Mouse (Mus musculus) T-helper 2 cell (primary cell): ENCODE measurements around the gene Syne2.
"Not testable (repeated sequence)": the region's sequence is repeated elsewhere in the genome, so short reads cannot be mapped to it uniquely, and the experiment has no call there.

Experiments used
- in situ Hi-C: fragments of 300-600 bp; cut with MboI, MseI; formaldehyde crosslinking; loops from one replicate; pipeline ENCODE4 v1.15.1; 2025; ENCODE audit warnings: high pct_unique_total_duplicates

Gene Syne2

DNA sequence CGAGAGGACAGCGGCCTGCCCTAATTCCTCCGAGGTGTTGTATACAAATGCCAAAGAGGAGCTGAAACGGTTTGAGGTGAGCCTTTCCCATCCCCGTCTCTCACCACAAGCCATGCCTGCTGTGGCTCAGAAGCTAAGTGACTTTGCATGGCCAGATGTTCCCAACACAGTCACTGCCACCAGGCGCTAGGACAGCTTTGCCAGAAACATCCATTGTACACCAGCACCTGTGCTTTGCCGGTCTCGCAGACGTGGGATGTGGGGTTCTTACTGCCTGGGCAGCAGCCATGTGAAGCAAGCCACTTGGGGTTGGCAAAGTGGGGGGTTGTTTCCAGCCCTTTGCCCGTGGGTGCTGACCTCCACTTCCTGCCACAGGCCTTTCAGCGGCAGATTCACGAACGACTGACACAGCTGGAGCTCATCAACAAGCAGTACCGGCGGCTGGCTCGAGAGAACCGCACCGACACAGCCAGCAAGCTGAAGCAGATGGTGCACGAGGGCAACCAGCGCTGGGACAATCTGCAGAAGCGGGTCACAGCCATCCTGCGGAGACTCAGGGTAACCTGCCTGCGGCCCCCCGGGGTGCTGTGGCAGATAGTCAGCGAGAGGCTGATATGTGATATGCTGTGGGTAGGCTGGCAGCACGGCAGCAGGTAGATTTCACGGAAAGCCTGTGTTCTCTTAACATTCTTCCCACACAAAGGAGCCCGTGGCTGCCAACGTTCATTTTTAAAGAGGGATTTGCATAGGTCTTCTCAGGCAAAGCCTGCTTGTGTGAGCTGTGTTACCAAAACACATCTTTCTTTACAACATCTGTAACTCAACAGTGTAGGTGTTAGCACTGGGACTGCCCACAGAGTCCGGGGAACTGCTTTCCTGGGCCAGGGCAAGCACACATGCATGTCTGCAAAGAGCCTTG lies 277.4 kb downstream of the Syne2 start:
- in situ Hi-C loops = no loop called here

DNA sequence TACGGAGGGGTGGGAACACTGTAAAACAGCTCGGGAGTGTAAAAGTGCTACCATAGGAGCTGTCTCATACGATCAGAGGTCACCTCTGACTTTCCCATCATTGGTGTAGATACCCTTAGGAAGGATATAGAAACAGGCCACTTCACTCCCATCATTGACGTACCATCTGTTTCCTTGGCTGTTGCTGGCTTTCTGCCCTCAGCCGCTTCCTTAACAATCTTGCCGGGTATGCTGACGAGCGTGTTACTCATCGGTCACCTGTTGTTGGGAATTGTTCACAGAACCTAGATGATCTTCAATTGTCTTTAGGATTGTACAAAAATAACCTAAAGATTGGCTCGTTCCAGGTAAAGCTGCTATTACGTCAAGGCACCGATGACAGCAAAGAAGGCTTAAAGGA lies 284.7 kb downstream of the Syne2 start:
- in situ Hi-C loops = no loop called here

- in situ Hi-C loops = no loop called here
Observed at GRCm38 (mm10) chr12:76104596-76105351, 286.8 kb downstream of the Syne2 start.

DNA sequence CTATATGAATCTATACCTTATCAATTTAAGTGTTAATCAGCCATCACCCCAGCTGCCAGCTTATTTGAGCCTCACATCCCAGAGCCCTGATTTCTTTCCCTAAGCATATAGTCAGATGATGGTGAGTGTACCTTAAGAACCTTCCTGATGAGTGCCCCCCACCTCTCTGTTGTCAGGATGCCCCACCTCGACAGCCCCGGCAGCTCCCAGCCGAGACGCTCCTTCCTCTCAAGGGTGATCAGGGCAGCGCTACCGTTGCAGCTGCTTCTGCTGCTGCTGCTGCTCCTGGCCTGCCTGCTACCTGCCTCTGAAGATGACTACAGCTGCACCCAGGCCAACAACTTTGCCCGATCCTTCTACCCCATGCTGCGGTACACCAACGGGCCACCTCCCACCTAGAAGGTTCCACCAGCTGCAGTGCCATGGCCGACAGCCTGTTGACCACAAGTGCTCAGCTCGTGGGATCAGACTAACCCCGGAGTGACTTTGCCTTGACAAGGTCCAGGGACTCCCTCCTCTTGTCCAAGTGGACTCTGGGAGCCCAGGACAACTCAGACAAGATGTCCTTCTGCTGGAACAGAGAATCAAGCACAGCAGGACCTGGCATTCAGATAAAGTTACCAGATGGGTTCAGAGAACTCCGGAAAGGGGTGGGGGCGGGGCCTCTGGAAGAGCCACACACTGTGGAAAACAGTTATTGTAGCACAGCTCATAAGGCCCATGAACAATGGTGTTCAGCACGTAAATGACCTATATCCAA lies 291.9 kb downstream of the Syne2 start:
- in situ Hi-C loops = no loop called here

GRCm38 (mm10) chr12:76111046-76111445 lies 293.1 kb downstream of the Syne2 start:
- in situ Hi-C loops = no loop called here

- in situ Hi-C loops = no loop called here
Observed at GRCm38 (mm10) chr12:76116577-76116976, 298.6 kb downstream of the Syne2 start.

DNA sequence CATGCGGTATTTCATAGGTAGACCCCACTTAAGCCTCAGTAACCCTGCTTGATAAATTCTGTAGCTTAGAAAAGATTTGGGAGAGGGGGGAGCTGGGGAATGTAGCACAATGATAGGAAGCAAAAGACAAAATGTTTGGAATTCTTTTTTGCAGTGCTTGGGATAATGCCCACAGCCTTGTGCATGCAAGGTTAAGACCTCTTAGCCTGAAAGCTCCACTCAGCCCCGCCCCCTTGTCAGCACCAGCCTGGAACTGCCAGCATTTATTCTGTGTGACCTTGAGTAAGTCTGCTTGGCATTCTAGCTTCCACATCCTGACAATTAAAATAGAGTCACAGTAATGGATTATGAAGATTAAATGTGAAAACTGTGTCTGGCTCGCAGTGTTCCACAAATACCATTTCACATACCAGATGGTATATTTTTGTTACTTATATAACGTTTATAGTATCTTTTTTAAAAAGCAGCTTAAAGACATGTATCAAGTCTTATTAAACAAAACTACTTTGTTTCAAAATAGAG lies 299.8 kb downstream of the Syne2 start:
- in situ Hi-C loops = no loop called here

DNA sequence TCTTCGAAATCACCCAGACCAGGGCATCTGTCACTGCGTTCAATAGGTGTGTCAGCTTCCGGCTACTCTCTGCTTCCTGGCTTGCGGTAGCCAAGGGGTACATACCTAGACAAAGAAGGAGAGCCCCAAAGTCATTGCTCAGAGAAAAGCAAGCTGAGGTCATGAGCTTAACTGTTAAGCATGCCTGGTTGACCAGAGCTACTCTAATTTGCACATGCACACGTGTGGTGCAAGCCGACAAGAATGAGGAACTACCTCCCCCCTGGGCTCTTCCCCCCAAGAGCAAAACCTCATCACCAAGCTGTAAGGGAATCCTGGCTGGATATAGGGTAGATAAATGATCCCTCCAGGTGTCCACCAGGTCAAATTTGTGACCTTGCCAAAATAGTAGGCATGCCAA lies 305.3 kb downstream of the Syne2 start:
- in situ Hi-C loops = no loop called here

- in situ Hi-C loops = loop anchor here (5.0 kb wide), 1 partner anchor 116 kb away; no protein-coding TSS in a partner anchor
Observed at GRCm38 (mm10) chr12:76128306-76128705, 310.4 kb downstream of the Syne2 start.

GRCm38 (mm10) chr12:76128831-76129230 lies 310.9 kb downstream of the Syne2 start:
- in situ Hi-C loops = loop anchor here (5.0 kb wide), 1 partner anchor 117 kb away; no protein-coding TSS in a partner anchor

GRCm38 (mm10) chr12:76130281-76130680 lies 312.3 kb downstream of the Syne2 start:
- in situ Hi-C loops = no loop called here

DNA sequence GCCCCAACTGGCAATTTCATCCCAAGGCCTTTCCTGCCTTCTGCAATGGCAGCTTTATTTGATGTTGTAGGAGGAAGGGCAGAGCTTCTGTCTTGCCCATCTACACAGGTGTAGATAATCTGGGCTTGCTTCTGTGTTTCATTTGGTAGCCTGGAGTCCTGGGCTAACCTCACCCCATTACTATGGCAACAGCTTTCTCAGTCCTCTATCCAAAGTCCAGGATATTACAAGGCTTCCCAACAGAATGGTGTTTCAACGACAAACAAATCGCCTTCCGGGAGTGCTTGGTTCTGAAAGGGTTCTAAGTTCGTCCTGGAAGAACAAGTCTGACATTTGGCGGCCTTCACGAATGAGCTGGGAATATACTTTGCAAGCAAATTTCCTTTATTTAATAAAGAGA lies 313.0 kb downstream of the Syne2 start:
- in situ Hi-C loops = no loop called here

GRCm38 (mm10) chr12:76132591-76132990 lies 314.7 kb downstream of the Syne2 start:
- in situ Hi-C loops = no loop called here

DNA sequence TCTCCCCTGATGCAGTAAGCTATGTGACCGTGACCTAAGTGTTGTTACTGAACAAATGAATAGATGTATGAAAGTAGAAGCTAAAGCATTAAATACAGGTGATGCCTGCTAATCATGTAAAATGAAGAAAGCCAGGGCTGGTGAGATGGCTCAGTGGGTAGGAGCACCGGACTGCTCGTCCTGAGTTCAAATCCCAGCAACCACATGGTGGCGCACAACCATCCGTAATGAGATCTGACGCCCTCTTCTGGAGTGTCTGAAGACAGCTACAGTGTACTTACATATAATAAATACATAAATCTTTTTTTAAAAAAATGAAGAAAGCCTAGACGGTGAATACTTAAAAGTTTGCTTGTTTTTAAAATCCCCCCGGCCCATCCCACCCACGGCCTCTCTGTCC lies 315.1 kb downstream of the Syne2 start:
- in situ Hi-C loops = not testable (repeated sequence)

GRCm38 (mm10) chr12:76136701-76137100 lies 318.8 kb downstream of the Syne2 start:
- in situ Hi-C loops = no loop called here

DNA sequence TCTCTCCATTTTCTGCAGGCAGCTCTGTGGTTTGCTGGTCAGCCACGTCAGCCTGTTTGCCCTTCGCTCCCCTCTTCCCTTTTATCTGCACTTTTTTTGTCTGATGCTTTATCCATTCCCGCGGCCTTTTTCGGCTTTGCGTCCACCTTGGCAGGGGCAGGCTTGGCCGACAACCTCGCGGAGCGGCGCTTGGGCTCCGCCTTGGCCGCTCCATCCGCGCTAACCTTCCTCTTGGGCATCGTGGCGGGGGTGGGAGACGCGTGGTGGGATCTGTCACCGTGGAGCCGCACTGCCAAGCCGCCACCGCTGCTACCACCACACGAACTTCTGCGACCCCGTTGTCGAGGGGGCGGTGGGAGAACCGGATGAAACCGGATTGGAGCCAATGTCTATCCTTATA lies 334.5 kb downstream of the Syne2 start:
- in situ Hi-C loops = not testable (repeated sequence)
